Mouse (Mus musculus) CD4-positive helper T cell, adult 2 months (primary cell): Measurements from ENCODE around the gene Slc16a5.
A peak's percentile ranks its signal among the peaks of the same experiment; 100 is the strongest.

Experiments used
- DNase-seq: peaks from one replicate; pipeline ENCODE4 v3.0.0-alpha.2; 2012; ENCODE audit warnings: low read depth, missing footprints, low spot score

Slc16a5 gene

DNA sequence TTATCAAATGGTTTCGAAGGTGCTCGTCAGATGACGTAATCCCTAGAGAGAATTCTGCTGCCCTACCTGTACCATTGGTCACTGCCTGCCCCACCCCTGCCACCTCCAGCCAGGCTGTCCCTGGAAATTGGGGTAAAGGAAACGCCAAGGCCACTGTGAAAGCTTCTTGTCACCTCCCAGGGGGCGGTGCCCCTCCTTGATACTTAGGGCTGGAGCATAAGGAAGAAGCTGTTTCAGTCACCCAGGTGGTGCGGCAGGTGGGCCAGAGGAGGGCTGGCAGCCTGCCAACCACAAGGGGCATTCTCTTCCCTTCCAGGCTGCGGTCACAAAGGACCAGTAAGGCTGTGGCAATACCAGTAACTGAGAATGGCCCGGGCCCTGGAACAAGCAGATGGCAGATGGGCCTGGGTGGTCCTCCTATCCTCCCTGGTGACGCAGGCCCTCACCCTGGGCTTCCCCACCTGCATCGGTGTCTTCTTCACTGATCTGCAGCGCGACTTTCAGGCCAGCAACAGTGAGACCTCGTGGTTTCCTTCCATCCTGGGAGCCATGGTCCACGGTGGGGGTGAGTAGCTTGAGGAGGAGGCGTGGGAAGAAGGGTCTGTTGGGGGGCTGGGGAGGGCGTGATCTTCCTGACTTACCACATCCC lies at the start of gene Slc16a5:
Slc16a5 (plus strand) TSS at position 232 of the 649 bp plus-strand sequence.
- peak; percentile 53 for DNase-seq

DNA sequence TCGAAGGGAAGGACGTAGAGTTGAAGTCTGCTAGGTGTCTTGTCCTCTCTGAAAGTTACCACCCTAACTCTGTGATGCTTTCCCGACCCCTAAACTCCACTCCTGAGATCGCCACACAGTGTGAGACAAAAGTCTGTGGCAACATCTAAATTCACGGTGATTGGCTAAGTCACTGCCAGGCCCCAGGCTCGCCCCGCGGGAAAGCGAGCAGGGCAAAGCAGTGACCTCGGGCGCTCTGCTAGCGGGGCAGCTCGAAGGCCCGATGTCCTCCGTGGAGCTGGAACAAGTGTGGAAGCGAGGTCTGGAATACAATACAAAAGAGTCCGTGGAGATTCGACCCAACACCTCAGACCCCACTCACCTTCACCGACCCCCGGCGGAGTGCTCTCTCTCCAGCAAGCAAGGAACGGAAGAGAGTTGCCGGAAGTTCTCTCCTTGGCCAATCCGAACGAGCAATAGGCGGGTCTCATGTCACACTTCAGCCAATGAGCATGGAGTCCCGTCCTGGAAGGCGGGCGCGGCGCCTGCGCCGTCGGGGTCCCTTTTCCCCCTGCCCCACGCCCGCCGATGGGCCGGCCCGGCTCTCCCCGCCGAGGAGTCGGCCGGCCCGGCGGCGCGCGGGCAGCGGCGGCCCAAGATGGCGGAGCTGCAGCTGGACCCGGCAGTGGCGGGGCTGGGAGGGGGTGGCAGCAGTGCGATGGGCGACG lies 42.6 kb upstream of the Slc16a5 start, which contains the start of the genes Atp5h and Kctd2:
Atp5h (minus strand) TSS at position 432 of the 707 bp plus-strand sequence.
Kctd2 (plus strand) TSS at position 598 of the 707 bp plus-strand sequence.
- peak; percentile 96 for DNase-seq

DNA sequence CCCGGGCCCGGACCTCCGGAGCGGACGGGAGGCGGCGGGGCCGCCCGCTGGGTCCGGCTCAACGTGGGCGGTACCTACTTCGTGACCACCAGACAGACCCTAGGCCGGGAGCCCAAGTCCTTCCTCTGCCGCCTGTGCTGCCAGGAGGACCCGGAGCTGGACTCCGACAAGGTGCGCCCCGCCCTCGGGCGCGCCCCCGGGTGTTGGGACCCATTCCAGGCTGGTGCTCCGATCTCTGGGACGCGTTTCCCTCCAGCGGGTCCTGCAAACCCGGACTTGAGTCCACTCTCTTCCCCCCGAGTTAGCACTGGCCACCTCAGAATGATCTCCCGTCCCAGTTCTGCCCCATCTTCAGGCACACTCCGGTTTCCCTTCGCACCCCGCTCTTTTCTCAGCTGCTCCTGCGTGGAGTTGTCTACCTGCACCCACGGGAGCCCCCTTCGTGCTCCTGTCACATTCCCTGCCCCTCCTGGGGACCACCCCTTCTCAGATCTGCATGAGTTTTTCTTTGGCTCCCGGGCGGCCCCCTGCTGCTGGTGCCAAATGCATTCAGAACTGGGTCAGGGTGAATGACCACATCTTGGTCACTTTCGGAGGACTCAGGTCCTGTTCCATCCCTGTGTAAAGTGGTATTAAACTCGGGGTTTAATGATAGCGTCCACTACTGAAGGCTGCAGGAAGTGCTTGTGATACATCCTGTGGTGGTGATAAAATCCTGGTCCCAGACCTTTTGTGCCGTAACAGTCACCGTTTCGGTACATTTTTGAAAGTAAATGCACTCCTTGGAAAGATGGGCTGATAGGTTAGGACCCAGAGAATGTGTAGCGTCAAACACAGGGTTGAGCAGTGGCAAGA lies 41.7 kb upstream of the Slc16a5 start:
- DNase-seq = peak; percentile 49

DNA sequence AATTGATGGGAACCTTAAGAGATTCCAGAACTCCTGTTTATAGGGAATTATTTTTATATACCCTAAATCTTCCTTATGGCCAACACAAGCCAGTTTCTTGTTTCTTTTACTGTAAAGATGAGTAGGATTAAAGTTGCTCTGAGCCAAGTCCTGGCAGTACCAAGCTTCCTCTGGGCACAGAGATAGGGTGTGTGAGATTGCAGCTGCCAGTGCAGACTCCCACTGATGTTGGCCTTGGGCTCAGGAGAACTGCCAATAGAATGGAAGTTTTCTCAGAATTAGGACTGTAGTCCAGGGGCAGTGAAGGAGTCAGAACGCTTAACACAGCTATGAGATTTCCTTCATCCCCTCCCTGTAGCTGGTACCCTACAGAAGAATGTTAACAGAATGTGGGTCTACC lies 40.9 kb upstream of the Slc16a5 start:
- no peak for DNase-seq

DNA sequence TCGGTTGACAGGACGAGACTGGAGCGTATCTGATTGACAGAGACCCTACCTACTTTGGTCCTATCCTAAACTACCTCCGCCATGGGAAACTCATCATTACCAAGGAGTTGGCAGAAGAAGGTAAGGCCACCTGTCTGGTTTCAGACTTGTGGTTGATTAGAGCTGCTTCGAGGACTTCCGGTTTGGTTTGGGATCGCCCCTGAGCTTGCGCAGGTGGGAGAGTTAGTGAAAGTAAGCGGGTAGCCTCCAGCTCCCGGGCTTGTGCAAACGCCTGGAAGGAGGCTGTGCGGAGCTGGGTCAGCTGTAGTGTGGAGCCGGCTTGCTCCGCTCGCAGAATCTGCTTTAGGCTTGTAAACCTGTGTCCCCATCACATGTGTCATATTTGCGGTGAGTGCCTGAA lies 40.3 kb upstream of the Slc16a5 start:
- peak; percentile 27 for DNase-seq

DNA sequence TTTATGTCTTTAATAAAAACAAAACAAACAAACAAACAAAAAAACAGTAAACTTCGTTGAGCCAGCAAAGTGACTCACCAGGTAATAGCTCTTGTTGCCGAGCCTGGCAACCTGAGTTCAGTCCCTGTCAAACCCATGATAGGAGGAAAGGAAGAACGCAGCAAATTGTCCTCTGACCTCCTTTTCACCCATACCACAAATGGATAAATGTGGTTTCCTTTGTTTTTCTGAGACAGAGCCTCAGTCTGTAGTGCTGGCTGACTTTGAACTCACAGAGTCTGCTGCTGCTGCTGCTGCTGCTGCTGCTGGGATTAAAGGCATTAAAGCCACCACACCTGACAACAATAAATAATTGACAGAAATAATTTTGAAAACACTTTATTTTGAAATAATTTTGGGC lies 39.2 kb upstream of the Slc16a5 start:
- peak; percentile 66 for DNase-seq

DNA sequence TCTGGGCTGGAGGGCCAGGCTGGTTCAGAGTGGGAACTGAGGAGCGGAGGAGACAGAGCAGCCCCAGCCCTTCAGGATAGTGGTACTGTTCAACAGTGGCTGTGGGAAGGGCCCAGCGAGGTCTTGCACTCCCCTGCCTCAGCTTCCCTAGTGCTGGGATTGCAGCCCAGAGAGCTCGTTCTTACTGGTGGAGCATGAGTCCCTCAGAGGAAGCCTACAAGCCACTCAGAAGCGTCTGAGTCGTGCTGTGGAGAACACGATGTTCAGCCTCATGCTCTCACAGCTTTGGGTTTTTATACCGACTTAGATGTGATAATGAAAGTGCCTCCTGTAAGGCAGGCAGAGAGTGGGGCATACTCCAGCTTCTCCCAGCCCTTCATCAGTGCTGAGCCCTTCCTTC lies 37.6 kb upstream of the Slc16a5 start:
- DNase-seq = no peak

DNA sequence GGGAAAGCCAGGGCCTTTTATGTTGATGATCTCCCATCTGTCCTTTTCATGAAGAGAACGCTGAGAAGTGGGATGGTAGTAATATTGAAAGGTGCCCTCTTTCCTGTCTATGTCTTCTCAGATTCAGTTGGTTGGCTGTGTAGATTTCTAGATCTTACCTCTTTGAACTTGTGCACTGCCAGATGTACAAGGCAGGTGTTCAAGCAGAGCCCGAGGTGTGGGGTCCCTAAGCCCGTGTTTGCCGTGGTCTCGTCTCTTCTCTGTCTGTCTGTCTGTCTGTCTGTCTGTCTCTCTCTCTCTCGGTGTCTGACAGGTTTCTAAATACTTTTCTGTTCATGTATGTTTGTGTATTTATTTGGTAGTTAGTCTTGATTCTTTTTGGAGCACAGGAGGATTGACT lies 36.6 kb upstream of the Slc16a5 start:
- DNase-seq = no peak

DNA sequence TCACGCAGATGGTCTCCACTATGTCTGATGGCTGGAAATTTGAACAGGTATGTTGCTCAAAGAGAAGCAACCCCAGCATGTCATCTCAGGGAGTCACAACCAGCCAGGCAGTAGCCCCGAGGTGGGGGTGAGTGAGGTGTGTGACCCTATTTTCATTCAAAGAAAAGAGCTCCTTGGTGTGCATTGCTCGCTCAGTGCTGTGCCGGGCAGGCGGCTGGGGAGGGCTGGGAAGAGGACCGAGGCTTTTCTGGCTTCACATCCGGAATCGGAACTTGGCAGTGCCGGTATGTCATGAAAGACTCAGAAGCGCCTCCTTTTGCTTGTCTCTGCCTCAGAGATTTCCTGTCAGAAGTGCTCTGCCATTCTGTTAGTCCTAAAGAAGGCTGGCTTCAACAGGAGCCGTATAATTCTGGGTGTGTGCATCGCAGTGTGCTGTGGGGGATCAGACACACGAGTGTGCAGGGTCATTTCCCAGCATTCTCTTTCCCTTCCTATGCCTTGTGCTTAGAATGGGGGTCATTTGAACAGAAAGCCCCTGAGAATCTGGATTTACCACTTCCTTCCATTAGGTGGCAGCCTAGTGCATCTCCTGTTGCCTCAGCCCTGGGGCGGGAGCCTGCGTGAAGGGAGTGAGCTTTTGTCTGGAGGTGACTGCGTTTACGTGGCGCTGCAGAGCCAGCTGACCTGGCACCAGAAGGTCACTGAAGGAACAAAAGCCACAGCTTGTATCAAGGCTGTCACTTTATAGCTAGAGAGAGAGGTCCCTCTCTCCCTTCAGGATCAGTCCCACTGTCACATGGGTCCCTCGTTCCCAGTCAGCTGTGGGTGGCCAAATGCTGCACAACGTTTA lies 34.6 kb upstream of the Slc16a5 start:
- DNase-seq = peak; percentile 81

DNA sequence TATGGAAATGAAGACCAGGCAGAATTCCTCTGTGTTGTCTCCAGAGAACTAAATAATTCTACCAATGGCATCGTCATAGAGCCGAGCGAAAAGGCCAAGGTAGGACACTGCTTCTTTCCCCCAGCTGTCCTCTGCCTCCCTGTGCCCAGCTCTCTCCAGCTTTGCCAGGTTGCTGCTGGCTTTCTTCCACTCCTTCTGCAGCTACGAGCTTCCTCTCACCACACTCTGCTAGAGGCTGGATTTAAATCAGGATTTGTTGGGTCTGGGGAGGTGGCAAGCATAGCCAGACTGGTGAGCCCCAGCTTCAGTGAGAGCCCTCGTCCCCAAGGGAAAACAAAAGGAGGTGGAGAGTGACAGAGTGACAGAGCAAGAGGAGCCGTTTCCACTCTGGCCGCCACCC lies 33.0 kb upstream of the Slc16a5 start:
- no peak for DNase-seq

DNA sequence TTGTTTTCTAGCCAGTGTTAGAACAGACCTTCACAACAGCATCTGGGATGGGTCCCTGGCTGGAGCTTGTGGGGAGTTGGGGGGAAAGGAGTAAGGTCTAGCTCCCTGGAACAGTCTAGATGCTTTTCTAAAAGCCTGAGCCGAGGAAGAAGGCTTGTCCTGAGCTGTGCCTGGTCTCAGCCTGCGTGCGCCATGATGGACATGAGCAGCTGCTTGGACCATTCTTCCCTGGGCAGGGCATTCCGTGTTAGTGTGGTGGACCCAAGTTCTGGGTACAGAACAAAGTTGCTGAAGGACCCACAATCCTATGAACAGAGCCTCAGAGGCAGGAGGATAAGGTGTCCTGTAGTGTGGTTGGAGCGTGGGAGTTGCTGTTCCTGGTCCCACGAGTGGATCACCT lies 31.7 kb upstream of the Slc16a5 start:
- no peak for DNase-seq

DNA sequence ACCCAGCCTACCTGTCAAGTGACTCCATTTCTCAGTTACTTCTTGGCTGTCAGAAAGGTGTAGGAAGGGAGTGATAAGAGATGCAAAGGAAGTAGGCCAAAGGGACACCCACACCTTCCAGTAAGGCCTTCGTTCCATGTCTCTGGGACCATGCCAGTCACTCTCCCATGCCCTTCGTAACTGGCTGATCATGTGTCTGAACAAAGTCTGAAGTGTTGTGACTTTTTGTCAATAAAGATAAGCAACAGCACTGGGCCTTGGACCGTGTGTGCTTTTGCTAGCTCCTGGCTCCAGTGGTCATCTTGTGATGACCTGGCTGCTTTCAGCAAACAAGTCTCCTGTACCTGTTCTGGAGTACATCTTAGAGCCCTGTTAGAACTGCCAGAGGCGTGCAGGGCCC lies 29.5 kb upstream of the Slc16a5 start:
- DNase-seq = no peak

DNA sequence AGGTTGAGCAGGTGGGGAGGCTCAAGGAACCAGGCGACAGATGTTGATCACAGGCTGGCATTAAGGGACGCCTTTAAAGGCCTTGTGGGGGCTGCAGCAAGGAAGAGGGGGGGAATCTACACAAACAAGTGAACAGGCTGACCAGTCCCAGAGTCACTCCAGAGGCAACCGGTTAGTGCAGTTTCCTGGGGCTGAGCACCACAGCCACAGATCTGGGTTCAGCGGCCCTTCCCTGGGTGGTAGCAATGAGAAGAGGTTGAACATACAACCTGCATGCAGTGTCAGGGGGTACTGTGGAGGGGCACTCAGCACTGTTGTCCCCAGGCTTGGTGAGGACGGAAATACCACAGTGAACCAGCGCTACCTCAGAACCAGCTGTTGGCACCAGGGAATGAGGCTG lies 28.9 kb upstream of the Slc16a5 start:
- DNase-seq = no peak

DNA sequence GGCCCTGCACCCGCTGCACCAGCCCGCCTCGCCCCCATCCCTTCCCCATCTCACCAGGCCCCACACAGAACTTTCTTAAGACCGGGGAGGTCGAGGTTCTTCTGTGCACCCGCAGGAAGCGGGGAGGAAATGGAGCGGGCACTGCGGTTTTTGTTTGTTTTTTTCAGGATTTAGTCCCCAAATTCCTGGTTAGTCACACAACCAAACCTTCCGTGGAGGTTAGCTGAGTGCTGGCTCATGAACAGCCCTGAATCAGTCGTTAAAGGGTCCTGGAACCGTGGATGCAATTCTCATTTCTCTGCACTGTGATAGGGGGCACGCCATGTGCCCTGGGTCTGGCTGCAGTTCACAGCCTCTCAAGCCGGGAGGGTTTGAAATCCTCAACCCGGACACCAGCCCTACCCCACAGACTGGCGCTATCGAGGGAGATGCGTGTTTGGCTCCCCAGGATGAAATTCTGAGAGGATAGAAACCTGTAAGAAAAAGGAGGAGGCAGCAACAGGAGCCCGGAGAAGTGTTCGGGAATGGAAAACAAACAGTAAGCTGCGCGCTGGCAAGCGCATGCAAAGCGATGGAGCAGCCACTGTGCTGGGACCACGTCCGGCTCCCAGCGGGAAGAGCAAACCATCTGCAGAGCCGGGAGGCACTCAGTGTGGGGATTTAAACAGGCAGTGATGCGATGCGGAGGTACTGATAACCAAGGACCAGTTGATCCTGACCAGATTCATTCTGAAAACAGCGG lies 26.5 kb upstream of the Slc16a5 start:
- DNase-seq = no peak

DNA sequence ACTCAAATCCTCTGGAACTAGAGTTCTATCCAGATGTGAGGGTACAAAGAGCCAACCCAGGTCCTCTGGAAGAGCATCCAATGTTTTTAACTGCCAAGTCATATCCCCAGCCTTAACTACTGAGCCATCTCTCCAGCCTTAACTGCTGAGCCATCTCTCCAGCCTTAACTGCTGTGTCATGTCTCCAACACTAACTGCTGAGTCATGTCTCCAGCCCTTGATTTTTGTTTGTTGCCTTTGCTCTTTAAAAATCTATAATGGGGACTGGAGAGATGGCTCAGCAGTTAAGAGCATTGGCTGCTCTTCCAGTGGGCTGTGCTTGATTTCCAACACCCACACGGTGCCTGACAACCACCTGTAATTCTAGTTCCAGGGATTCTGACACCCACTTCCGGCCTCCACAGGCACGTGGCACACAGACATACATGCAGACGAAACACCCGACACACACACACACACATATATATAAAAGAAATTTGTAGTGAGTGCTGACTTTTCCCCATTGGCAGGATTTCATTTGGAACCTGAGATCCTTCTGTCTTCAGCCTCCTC lies 24.6 kb upstream of the Slc16a5 start:
- no peak for DNase-seq

DNA sequence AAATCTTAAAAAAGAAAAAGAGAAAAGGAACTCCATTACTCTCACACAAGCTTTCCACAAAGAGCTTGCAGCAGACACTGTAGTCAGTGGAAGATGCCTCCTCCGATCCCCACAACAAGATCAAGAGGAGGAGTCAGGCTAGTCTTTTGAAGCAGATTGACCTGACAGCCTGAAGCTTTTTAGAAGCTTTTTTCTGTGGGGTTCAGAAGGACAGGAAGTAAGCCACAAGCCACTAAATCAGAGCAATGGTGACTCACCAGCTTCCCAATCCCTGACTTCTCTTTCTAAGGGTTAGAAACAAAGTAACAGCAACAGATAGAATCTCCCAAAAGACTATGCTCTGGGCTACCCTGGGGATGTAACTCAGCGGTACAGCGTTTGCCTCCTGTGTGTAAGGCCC lies 22.9 kb upstream of the Slc16a5 start:
- DNase-seq = no peak

DNA sequence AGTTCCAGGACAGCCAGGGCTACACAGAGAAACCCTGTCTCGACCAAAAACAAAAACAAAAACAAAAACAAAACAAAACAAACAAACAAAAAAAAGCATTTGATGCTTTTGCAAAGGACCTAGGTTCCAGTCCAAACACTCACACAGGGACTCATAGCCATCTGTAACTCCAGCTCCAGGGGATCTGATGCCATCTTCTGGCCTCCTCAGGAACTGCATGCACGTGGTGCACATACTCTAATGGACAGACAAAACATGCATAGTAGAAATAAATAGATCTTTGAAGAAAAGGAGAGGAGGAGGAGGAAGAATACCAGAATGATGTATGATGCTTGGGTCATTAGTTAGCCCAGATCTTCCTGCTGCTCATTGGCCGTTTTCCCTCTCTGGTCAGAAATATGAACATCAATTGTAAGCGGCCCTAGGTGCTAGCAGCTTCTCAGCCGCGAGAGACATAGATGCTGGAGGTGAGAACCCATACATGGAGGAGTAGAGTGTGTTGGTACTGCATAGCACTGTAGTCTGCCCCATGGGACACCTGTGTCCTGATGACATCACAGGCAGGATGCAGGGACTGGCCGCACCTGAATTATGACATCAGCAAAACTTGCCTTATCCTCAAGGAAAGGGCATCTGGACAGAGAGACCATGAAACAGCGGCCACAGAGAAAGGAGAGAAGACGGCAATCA lies 22.2 kb upstream of the Slc16a5 start, which contains the start of gene Trim80:
Trim80 (plus strand) TSS at position 640 of the 690 bp plus-strand sequence.
- no peak for DNase-seq

DNA sequence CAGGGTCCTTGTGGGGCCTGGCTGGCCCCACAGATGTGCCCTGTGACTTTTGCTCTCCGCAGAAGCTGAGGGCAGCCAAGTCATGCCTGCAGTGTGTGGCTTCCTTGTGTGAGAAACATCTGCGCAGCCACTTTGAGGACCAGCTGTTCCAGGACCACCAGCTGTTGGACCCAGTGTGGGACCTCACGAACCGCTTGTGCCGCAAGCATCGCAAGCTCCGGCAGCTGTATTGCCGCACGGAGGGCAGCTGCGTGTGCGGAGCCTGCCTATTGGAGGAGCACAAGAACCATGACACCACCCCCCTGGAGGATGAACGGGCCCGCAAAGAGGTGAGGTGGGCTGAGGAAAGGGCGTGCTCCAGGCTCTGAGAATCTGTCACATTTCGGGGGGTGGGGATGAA lies 20.9 kb upstream of the Slc16a5 start:
- no peak for DNase-seq

DNA sequence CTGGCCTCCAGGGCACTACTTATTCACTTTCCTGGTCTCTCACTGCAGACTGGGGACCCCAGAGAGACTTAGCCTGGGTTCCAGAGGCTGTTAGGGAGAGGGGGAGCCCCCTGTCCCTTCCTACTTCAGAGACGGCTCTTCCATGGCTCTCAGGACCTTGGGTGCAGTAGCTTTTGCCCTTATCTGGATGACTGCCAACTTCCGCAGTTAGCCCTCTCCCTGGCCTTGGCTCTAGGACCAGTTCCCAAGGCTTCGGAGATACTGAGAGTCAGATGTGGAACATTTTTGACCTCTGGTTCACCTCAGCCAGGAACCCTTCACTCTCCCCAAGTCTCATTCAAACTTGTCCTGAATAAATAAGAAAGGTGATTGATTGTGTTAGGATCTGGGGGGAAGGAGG lies 15.4 kb upstream of the Slc16a5 start:
- DNase-seq = no peak
